Mouse (Mus musculus): ENCODE results near the gene 4933428G20Rik. TPM values are rescaled to one million over a fixed set of nuclear protein-coding genes. Genes with fewer than 3 reads are reported as not detected.

4933428G20Rik gene
- polyA plus RNA-seq, 1 experiment: not detected

DNA sequence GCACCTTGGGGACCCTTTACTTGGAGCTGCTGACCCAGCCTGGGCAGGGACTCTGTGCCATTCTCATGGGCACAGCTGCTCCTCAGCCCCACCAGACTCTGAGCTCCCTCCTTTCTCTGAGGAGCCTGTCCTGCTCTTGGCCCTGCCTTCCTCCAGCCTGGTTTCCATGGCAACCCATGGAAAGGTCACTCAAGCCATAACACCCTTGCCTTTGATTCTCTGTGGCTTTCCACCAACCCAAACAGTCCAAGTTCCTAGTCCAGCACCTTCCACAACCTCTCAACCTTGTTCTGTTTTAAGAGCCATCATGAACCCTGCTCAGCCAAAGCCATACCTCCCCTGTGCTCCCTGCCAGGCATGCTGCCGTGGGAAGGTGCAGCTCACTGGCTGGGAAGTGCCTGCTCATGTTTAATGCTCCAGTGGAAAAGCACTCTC is 23.7 kb upstream of the 4933428G20Rik start:
- Histone ChIP-seq H3K4me3 (ENCODE audit: insufficient read depth, low read depth, low read length) (no peak overlapping the region), H3K4me1 (ENCODE audit: control insufficient read depth, insufficient read depth, insufficient read length, low read length) (no peaks in the 10 kb centered on the region), H3K27ac (replicated peaks; ENCODE audit: low read depth, low read length) (no peak overlapping the region)

GRCm38 (mm10) chr11:97523107-97523506 is 23.0 kb upstream of the 4933428G20Rik start:
- Histone ChIP-seq H3K4me3 (ENCODE audit: insufficient read depth, low read depth, low read length) (no peak overlapping the region), H3K27ac (replicated peaks; ENCODE audit: low read depth, low read length) (no peak overlapping the region), H3K4me1 (ENCODE audit: control insufficient read depth, insufficient read depth, insufficient read length, low read length) (no peaks in the 10 kb centered on the region)

- Histone ChIP-seq H3K27ac (replicated peaks; ENCODE audit: low read depth, low read length) (no peak overlapping the region), H3K4me1 (ENCODE audit: control insufficient read depth, insufficient read depth, insufficient read length, low read length) (no peaks in the 10 kb centered on the region), H3K4me3 (ENCODE audit: insufficient read depth, low read depth, low read length) (no peak overlapping the region)
These were observed 21.8 kb upstream of the 4933428G20Rik start for GRCm38 (mm10) chr11:97521741-97522474.

GRCm38 (mm10) chr11:97520541-97520940 is 20.4 kb upstream of the 4933428G20Rik start:
- no peak overlapping the region for H3K27ac ChIP-seq (replicated peaks; ENCODE audit: low read depth, low read length)
- H3K4me3 ChIP-seq (ENCODE audit: insufficient read depth, low read depth, low read length): no peak overlapping the region
- H3K4me1 ChIP-seq (ENCODE audit: control insufficient read depth, insufficient read depth, insufficient read length, low read length): no peaks in the 10 kb centered on the region

- Histone ChIP-seq H3K4me3 (ENCODE audit: insufficient read depth, low read depth, low read length) (no peak overlapping the region), H3K27ac (replicated peaks; ENCODE audit: low read depth, low read length) (no peak overlapping the region)
These were observed 12.9 kb upstream of the 4933428G20Rik start for GRCm38 (mm10) chr11:97513066-97513465.

DNA sequence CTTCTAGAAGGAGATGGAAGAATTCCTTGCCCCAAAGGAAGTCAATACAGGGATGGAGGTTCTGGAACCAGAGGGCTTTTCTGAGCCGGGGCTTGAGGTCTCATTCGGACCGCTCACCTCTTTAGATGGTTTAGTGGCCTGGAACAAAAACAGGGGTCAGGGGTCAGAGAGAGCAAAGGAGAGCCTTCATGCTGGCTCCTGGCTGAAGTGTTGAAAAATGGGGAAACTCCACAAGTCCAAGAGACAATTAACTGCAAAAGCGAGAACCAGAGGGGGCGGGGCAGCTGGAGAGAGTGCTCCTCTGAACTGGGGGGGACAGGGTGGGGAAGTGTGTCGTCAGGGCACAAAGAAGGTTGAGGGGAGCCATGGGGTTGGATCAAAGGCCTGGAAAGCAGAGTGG is 12.4 kb upstream of the 4933428G20Rik start:
- H3K4me3 ChIP-seq (ENCODE audit: insufficient read depth, low read depth, low read length): no peak overlapping the region
- H3K4me1 ChIP-seq (ENCODE audit: control insufficient read depth, insufficient read depth, insufficient read length, low read length): no peaks in the 10 kb centered on the region
- H3K27ac ChIP-seq (replicated peaks; ENCODE audit: low read depth, low read length): no peak overlapping the region

More at GRCm38 (mm10) chr11:97513066-97513465, 12.9 kb upstream of the 4933428G20Rik start:
- H3K4me1 ChIP-seq (ENCODE audit: control insufficient read depth, insufficient read depth, insufficient read length, low read length): no peaks in the 10 kb centered on the region

DNA sequence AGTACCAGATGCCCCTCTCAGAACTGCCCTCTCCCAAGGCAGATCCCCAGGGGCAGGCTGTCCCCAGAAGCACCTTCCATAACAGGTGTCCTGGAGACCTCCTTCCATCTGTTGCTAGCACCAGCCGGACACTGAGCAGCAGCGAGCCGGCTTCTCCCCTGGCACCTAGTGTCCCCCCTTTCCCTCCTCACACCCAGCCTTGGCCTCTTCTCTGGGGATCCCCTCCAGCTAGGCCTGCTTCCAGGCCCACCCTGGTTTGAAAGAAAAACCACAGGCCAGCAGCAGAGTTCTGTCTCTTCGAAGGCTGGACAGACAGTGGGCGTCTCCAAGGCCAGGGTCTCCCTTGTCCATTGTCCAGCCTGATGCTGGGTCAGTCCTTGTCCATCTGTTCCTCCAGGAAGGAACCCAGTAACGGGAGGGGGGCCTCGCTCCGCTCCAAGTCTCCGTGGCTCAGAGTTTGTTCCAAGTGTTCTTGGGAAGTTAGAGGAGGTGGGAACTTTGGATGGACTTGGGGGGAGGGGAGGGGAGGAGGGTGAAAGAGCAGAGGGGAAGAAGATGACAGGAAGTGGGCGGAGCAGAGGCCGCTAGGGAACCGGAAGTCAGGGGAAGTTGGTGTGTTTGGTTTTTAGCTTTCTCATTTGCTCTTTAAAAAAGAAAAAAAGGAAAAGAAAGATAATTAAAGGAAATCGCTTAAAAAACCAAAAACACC is 11.7 kb upstream of the 4933428G20Rik start:
- no peaks in the 10 kb centered on the region for H3K4me1 ChIP-seq (ENCODE audit: control insufficient read depth, insufficient read depth, insufficient read length, low read length)
- peak overlapping the region; percentile 27 for H3K4me3 ChIP-seq (ENCODE audit: insufficient read depth, low read depth, low read length)
- 0 out of 2 replicates have a peak overlapping the region, but pooled peaks have one; percentile 14 for H3K27ac ChIP-seq (replicated peaks; ENCODE audit: low read depth, low read length)

DNA sequence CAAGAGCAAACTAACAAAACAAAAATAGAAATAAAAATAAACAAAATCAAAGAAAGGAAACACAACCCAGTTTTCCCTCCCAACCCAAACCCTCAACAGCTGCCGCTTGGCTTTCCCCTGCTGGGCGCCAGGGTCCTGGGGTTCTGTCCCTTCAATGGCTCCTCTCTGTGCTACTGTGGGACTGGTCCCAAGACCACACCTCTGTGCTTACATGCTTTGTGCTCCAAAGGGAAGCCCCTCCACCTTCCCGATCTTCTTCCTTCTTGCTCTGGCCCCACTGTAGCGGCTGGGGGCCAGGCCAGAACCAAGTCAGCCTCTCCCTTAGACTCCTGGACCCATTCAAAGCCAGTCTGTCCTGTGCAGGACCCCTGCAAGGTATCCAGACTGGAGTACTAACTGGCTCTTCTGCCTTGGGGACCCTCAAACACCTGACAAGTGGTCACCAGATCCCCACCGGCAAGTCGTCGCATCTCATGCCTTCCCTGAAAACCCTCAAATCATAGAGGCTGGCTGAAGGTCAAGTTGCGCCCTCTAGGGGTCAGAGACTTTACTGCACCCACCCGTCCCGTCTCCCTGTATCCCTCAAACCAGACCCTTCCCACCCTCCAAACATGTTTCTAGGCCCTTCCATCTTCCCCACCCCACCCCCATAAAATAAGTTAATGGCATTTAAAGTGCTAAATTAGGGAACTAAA is 11.0 kb upstream of the 4933428G20Rik start:
- no peak overlapping the region for H3K27ac ChIP-seq (replicated peaks; ENCODE audit: low read depth, low read length)
- H3K4me3 ChIP-seq (ENCODE audit: insufficient read depth, low read depth, low read length): peak overlapping the region; percentile 27
- no peaks in the 10 kb centered on the region for H3K4me1 ChIP-seq (ENCODE audit: control insufficient read depth, insufficient read depth, insufficient read length, low read length)

DNA sequence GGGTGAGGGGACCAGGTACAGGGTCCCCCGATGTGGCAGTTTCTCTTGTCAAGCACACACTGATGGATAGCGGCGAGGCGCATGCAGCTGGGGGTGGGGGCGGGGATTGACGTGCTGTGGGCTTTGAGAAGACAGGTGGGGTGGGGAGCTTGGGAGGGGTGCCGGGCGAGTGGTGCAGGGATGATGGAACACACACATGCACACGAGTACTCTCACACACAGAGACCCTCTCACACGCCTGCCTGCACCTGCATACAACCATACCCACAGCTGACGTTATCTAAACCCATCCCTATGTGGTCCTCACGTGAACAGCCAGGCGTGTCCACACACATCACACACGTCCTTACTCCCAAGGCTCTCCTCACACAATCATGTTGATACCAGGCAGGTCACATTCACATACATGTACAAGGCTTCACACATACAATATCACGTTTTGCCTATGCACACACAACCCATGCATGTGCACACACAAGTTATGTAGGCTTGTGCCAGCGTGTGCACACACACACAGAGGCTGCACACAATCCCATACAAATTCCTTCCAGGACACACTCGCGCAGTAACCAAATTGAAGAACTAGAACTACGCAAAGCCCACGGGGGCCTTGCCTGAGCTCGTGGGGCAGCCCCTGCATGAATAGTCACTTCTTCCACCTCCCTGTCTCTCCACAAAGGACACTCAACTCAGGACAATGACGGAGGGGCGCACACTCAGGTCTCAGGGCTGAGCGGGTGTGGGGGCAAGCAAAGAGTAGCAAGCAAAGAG is 9.8 kb upstream of the 4933428G20Rik start:
- Histone ChIP-seq H3K4me3 (ENCODE audit: insufficient read depth, low read depth, low read length) (no peak overlapping the region), H3K27ac (replicated peaks; ENCODE audit: low read depth, low read length) (no peak overlapping the region), H3K4me1 (ENCODE audit: control insufficient read depth, insufficient read depth, insufficient read length, low read length) (no peaks in the 10 kb centered on the region)

GRCm38 (mm10) chr11:97509058-97509457 is 8.9 kb upstream of the 4933428G20Rik start:
- Histone ChIP-seq H3K4me1 (ENCODE audit: control insufficient read depth, insufficient read depth, insufficient read length, low read length) (no peaks in the 10 kb centered on the region), H3K4me3 (ENCODE audit: insufficient read depth, low read depth, low read length) (no peak overlapping the region), H3K27ac (replicated peaks; ENCODE audit: low read depth, low read length) (no peak overlapping the region)

DNA sequence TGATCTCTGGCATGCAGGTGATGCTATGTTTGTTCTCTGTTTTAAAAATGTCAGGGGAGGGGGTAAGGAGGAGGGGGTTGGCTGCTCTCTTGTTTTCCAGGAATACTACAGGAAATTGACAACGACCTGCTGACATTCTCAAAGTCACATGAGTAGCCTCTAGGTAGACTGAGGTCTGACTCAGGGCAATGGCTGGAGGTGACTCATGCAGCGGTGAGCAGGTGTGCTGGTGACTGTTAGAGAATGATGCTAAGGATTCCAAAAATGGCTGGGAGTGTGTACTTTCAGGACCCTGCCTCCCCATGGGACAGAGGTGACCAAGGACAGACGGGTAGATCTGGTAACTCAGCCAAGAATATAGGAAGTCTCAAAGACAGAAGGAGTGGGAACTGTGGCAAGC is 8.1 kb upstream of the 4933428G20Rik start:
- Histone ChIP-seq H3K4me3 (ENCODE audit: insufficient read depth, low read depth, low read length) (no peak overlapping the region), H3K27ac (replicated peaks; ENCODE audit: low read depth, low read length) (no peak overlapping the region), H3K4me1 (ENCODE audit: control insufficient read depth, insufficient read depth, insufficient read length, low read length) (no peaks in the 10 kb centered on the region)

DNA sequence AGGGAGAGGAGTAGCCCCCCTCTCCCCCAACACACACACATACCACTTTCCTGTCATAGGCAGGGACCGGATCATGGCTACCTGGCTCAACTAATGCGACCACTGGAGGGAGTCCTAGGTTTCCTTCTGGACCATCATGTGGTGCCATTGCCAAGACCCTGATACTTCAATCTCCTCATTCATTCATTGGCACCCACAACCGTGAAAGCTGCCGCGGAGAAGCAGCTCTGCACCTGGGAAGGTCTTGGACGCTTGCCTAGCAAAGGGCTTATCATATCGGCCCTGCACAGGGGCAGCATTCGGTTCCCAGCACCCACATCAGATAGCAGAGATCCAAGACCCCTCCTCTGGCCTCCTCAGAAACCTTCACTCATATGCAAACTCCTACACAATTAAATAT is 6.2 kb upstream of the 4933428G20Rik start:
- Histone ChIP-seq H3K4me1 (ENCODE audit: control insufficient read depth, insufficient read depth, insufficient read length, low read length) (no peaks in the 10 kb centered on the region), H3K4me3 (ENCODE audit: insufficient read depth, low read depth, low read length) (no peak overlapping the region)

DNA sequence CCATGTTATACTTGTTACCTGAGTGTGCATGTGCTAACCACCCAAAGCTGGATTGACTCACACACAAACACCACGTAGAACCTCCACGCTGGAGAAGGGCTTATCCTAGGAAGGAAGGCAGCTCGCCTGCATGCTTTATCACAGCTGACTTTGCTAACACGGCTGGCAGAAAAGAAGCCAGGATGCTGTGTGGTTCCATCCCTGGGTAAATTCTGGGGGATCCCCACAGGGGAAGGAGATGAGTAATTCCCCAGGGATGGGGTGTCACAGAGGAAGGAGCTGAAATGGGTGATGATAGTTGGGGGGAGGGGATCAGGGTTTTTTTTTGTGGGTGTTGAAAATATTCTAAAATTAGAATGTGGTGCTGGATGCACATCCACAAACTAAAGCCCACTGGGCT is 5.6 kb upstream of the 4933428G20Rik start:
- no peaks in the 10 kb centered on the region for H3K4me1 ChIP-seq (ENCODE audit: control insufficient read depth, insufficient read depth, insufficient read length, low read length)
- no peak overlapping the region for H3K4me3 ChIP-seq (ENCODE audit: insufficient read depth, low read depth, low read length)
- H3K27ac ChIP-seq (replicated peaks; ENCODE audit: low read depth, low read length): no peak overlapping the region

More for the DNA sequence above, 6.2 kb upstream of the 4933428G20Rik start:
- no peak overlapping the region for H3K27ac ChIP-seq (replicated peaks; ENCODE audit: low read depth, low read length)

DNA sequence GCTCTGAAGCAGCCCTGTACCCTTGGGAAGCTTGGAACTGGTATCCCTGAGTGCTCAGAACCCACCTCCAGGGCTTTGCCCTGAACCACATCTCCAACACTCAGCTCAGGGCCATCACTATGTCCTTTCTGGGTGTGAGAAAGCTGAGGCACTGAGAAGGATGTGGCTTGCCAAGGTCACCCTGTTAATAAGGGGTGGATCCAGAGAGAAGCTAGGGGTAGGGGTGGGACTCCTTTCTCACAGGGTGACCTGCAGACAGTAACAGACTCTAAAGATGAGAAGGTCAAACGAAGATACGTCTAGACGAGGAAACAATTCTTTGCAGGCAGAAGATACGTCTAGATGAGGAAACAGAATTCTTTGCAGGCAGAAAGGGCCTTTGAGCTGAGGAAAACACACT is 2.7 kb upstream of the 4933428G20Rik start:
- Histone ChIP-seq H3K4me1 (ENCODE audit: control insufficient read depth, insufficient read depth, insufficient read length, low read length) (no peaks in the 10 kb centered on the region), H3K4me3 (ENCODE audit: insufficient read depth, low read depth, low read length) (no peak overlapping the region), H3K27ac (replicated peaks; ENCODE audit: low read depth, low read length) (no peak overlapping the region)

DNA sequence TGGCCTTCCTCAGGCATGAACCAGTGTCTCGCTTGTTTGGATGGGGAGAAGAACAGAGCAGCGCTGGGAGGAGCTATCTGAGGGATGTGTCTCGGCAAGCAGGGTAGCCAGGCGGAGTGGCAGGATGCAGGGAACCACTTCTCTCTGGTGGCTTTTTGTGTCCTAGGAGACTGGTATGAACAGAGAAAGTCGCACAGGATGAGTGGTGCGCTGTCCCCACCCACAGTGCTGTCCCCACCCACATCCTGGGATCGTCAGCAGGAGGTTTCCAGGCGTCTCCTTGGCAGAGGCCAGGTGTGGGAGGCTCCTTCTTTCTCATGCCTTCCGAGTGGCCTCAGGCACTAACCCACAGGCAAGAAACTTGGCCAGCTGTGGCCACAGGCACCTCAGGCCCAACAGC is 2.2 kb upstream of the 4933428G20Rik start:
- H3K4me3 ChIP-seq (ENCODE audit: insufficient read depth, low read depth, low read length): no peak overlapping the region
- H3K27ac ChIP-seq (replicated peaks; ENCODE audit: low read depth, low read length): no peak overlapping the region
- H3K4me1 ChIP-seq (ENCODE audit: control insufficient read depth, insufficient read depth, insufficient read length, low read length): no peaks in the 10 kb centered on the region
